Mouse (Mus musculus) v-Abl transformed pro-B cells (cell line): ENCODE measurements around the gene Slc25a39.

ENCODE experiments used
- in situ Hi-C, 2 experiments: fragments of 400-800 bp; cut with MboI; formaldehyde crosslinking; loops; one replicate each; pipeline ENCODE4 v1.15.1; 2025; ENCODE audit not compliant: unreplicated experiment in 2 of 2

Slc25a39 gene

DNA sequence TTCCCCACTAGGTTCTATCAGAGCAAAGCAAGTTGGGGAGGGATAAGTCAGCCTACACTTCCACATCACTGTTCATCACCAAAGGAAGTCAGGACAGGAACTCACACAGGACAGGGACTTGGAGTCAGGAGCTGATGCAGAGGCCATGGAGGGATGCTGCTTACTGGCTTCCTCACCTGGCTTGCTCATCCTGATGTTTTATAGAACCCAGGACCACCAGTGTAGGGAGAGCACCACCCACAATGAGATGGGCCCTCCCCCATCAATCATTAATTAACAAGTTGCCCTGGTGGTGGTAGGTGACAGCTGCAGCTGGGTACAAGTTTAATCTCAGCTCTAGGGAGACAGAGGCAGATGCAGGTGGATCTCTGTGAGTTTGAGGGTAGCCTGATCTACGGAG lies 9.4 kb upstream of the Slc25a39 start:
- in situ Hi-C loops = no loop called here

DNA sequence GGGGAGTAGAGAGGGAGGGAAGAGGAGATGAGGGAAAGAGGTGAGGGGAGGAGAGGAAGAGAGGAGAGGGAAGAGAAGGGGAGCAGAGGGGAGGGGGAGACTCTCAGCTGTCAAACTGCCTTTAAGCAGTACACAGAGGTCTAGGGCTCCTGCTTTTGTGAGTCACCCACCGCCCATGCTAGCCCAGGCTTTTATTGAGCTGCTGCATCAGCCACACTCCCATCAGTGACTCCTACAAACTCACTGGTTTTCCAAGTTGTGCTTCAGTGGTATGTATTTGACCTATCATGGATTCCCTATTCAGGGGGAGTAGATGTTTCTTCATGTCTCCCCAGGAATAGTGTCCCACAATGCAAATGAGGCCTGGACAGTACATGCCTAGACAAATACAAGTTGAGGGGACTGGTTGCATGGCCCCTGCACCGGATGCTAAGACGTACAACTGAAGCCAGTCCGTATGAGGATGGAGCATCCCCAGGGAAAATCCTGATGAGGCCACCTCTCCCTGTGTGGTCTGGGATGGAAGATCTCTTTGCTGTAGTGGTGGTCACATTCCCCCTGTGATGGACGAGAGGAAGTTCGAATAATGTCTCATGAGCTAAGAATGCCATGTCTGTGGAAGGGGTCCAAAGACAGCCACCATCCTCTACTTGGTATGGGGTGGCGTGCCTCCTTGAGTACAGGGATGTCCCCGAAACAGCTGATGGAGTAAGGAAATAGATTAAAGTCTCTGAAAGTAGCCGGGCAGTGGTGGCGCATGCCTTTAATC lies 7.5 kb upstream of the Slc25a39 start:
- in situ Hi-C loops = no loop called here

DNA sequence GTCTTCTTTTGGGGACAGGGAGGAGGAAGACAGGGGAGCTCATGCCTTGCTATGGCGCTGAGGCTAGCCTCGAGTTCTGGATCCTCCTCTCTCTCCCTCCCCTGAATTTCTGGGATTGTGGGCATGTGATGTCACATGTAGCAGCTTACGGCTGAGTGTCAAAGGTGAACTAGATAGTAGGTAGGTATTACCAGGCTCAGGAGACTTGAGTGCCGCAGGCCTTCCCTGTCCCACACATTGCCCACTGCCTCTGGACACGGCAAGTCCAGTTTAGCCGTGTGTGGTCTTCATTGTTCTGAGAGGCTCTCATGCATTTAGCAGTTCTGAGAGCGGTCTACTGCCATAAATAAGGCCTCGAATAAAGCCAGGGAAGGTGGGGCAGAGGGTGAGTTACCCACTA lies 5.3 kb upstream of the Slc25a39 start:
- in situ Hi-C loops = loop anchor here (5.0 kb wide), 2 partner anchors 106 to 111 kb away; no protein-coding TSS in a partner anchor

DNA sequence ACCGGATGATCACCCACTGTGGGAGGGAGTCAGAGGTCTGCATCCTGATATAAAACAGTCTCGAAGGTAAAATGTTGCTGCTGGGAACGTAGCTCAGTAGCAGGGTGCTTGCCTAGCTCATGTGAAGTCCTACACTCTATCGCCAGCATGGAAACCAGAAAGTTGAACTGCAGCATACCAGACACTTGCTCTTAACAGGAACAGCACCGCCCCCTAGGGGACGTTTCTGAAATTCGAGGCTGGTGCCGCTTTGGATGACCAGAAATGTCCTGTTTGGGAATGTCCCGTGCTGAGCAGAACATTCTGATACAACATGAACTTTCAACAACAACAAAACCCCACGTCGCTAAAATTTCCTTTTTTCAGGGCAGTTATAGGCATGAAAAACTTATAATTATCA lies 4.0 kb upstream of the Slc25a39 start:
- in situ Hi-C loops = loop anchor here (5.0 kb wide), 2 partner anchors 104 to 109 kb away; no protein-coding TSS in a partner anchor

DNA sequence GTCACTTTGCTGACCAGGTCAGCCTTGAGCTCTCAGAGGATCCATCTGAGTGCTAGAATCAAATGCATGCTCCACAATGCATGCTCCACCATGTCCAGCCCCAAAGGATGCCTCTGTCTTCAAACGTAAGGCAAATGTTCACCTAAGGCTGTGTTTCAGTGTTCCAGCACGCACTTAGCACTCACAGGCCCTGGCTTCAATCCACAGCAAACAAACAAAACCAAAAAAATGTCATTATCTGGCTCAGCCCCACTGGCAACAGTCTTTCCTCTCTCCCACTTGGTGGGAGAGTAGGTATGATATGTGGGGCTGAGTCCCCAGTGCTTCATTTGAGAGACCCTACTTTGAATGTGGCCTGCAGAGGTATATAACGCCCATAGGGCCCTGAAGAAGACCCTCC lies 3.3 kb upstream of the Slc25a39 start:
- in situ Hi-C loops = loop anchor here (5.0 kb wide), 2 partner anchors 104 to 109 kb away; no protein-coding TSS in a partner anchor

DNA sequence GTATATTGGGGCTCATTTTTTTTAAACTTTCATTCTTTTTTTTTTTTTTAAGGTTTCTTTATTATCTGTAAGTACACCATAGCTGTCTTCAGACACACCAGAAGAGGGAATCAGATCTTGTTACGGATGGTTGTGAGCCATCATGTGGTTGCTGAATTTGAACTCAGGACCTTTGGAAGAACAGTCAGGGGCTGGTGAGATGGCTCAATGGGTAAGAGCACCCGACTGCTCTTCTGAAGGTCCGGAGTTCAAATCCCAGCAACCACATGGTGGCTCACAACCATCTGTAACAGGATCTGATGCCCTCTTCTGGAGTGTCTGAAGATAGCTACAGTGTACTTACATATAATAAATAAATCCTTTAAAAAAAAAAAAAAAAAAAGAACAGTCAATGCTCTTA lies 2.6 kb upstream of the Slc25a39 start:
- in situ Hi-C loops = loop anchor here (5.0 kb wide), 2 partner anchors 103 to 108 kb away; no protein-coding TSS in a partner anchor

DNA sequence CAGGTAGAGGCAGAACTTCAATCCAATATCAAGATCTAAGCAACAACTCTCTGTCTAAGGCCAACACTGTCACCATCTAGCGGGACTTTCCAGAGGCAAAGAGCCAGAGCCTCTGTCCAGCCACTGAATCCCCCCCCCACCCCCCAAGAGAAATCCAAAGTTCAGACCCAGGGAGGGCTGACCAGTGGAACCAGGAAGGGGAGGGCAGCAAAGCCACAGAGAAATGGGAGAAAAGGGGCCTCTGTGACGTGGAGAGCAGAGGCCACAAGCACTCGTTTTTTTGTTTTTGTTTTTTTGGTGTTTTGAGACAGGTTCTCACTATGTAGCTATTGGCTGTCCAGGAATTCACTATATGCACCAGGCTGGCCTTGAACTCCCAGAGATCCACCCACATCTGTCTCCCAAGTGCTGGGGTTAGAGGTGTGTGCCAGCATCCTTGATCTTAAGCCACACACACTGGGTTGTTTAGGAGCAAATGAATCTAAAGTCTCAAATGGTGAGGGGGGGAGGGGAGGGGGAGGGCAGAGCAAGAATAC lies 2.1 kb upstream of the Slc25a39 start:
- in situ Hi-C loops = loop anchor here (5.0 kb wide), 2 partner anchors 103 to 108 kb away; no protein-coding TSS in a partner anchor

DNA sequence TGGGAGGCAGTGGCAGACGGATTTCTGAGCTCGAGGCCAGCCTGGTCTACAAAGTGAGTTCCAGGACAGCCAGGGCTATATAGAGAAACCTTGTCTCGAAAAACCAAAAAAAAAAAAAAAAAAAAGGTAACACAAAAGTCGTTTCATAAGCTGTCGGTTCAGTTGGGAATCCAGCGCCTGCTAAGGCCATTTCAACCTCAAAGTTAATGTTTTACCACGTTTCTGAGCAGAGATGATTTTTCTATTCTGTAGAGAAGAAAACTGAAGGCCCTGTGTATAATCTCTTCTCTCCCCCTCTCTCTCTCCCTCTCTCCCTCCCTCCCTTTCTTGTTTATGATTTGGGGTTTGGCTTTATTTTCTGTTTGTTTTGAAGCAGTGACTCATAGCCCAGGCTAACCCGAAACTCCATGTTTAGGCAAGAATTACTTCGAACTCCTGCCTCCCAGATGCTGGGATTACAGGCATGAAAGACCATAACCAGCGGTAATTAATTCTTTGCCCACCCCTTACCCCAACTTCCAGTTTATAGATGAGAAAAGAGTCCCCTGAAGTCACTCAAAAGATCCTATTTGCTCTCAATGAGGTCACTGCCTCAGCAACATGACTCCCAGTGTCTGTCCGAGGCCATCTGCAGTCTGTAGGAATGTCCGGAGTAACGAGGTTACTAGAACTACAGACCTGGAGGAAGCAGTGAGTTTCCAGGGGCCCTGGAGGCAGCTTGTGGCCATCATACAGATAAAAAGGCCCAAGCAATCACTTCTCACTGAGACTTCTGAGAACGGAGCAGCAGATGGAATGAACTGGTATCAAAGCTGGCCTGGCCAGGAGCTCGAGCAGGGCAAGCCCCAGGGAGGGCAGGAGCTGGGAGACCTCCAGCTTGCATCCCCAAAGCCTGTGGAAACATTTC lies 1.4 kb upstream of the Slc25a39 start:
- in situ Hi-C loops = no loop called here

DNA sequence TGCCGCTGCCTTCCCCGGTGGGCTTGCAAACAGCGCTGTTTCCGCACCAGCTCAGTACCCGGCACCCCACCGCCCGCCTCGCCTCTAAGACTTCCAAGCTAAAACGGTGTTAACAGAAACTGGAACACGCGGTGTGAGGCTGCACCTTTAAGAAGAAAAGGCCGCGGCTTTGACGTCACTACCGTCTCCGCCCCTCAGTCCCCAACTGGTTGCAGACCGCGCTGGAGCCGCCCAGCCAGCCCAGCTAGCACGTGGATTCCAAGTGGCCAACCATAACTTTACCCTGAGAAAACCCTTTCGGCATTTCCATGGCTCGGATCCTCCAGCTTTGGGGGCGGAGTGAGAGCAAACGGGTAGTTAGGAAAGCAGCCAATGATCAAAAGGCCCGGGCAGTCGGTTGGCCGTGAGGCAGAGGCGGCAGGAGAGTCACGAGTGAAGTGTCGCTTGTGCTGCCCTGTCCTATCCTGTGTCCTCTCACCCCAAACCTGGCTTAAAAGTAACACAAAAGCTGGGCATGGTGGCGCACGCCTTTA lies 664 bp upstream of the Slc25a39 start:
- in situ Hi-C loops = no loop called here

DNA sequence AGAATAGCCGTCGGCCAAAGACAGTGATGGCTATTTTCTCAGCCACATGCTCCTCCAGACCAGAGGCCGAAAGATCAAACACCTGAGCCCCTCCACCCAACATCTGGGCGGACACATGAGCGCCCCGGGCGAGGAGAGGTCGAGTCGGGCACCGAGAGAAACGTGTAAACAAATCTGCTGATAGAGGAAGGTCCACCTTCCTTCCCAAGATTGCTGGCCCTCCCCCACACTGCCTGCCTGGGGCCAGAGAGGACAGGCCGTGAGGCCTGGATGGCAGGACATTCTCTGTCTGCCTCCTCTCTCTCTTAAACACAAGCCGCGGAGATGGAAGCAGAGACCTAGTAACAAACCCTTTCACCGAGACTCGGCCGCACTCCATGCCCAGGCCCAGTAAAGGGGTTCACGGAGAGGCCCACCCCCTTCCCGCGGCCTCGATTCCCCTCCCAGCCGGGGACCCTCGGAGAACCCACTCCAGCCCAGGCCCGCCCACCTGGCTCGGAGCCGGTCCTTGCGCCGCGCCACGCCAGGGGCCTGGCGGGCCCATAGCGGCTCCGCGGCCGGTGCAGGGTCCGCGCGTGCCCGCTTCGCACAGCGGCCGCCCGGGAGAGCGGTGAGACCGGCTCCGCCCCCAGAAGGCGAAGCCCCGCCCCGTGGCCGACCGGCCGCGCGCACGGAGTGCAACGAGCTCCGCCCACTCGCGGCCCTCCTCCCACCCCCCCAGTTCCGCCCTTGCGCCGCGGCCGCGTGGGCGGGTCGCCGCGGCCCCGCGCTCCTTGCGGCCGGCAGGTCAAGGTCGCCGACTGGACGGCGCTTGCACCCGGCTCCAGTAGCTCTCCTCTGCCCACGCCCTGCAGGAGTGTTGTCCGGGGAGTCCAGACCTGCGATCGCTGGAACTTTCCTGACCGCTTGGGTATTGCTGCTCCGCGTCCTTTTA lies 579 bp downstream of the Slc25a39 start:
- in situ Hi-C loops = no loop called here

DNA sequence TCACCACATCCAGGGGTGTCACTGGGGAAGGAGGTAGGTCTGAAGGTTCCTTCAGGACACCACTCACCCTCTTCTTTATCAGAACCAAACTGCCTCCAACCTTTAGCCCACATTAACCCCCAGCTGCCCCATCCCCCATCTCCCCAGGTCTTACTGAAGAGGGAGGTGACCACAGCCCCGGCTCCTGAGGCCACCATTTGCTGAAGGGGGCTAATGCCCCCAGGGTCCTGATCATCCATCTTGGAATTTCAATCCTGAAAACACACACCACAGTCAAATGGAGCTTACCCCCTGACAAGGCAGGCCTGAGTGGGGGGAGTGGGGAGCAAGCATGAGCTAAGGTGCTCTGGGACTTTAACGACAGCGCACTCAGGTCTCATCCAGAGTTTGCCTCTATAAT lies 1.3 kb downstream of the Slc25a39 start:
- in situ Hi-C loops = no loop called here

DNA sequence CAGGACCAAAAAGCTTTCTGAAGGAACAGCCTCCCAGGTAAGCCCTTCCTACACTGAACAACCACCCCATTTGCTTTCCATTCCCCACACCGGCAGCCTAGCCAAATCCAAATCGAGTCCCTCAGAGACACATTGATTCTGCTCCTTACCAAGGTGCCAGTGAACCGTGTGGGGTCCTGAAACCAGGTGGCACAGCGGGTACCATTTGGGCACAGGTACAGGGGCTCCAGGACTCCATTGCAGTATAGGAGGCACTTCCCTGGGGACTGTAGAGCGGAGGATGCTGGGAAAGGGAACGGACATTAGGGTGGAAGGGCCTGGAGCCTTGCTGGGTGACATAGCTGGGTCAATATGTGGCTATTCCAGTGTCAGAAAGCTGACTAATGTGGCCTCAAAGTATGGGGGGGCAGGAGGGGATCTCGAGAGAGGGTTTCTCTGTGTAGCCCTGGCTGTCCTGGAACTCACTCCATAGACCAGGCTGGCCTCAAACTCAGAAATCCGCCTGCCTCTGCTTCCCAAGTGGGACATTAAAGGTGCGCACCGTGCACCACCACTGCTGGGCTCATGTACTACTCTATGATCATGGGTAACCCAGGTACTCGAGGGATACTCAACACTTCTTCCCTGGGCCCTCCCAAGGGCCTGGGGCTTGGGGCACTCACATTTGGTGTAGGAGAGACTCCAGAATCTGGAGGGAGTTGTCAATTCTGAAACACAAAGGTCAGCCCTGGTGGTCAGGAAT lies 2.0 kb downstream of the Slc25a39 start:
- in situ Hi-C loops = no loop called here

DNA sequence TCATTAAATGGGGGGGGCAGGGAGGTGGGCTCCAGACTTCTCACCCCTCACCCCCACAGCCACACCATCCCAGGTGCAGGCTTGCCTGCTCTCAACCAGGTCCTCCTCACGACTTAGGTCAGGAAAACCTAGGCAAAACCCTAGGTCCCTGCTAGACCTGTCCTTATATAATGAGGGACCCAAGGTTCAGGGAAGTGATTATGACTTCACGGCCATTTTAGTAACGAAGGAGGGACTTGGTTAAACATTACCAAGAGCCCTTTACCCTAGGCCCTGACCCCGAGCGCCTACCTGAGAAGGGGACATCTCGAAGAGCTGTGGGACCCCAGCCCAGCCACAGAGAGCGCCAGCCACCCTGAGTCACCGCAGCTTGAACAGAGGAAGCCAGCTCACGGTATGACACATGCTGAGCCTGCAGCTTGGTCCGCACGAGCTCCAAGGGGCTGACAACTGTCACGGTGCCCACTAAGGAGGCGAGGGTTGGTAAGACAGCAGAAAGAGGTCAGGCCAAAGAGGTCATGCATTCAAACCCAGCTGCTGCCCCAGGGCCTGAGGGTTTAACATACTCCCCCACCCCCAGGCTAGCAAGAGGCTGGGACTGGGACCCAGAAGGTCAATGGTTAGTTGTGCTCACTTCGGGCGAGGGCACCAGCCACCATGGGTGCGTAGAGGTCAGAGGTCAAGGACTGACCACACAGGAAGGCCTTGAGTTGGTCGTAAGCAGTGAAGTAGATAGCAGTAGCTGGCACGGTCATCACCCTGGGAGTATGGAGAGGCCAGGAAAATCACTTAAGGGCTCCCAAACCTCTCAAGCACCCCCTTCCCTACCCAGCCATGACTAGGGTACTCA lies 3.4 kb downstream of the Slc25a39 start:
- in situ Hi-C loops = no loop called here

DNA sequence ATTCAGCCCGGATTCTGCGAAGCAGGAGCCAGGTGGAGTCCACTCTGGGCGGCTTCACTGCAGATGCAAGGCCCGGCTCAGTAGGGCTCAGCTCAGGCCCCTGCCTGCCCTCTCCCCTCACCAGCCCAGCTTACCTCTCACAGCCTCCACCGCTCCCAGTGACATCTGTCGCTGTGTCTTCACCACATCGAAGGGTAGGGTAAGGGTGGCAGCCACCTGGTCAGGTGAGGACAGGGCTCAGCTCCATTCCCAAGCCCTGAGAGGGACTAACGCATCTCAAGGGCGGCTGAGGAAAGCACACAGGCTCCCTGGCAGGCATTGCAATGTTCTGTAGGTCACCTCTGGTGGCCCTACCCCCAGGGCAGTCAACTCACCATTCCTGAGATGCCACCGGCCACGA lies 4.1 kb downstream of the Slc25a39 start:
- in situ Hi-C loops = no loop called here

DNA sequence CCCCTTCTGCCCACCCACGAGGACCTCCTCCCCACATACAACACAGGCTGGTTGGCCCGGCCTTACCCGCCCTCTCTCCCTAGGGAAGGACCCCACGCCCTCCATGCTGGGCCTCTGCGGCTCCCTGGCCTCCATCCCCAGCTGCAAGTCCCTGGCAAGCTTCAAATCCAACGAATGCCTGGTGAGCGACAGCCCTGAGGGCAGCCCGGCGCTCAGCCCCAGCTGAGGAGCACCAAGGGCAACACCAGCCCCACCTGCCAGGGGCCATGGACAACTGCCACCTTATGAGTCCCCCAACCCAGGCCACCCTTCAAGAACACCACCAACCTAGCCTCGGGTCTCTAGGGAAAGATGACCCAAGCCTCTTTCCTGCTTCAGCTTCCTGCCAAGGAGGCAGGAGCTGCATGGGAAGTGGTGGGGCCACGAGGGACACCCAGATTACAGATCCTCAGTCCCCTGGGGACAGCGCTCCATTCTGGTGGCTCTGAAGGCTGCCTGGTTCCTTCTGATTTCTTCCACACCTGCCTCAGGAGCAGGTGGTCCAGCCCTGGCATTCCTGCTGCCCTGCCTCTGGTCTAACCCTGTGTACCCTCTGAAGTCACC lies 5.7 kb downstream of the Slc25a39 start:
- in situ Hi-C loops = no loop called here

DNA sequence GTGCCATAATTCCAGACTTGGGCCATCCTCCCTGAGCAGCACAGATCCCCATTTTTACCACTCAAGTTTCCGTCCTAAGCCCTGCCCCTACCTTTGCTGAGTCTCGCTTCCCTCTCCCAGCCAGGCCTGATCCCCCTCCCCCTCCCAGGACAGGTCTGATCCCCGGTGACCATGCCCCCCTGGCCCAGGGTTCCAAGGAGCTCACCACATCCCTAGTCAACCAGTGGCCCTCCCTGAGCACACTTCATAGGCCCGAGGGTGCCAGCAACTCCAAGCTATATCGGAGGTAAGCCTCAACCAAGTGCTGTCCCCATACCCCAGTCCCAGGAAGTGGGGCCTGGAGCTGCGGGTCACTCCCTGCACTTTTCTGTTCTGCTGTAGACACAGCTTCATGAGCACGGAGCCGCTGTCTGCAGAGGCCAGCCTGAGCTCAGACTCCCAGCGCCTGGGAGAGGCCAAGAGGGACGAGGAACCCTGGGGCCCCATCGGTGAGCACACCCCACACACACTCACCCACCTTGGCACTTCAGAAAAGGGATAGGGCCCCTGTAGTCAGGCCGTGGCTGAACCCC lies 7.1 kb downstream of the Slc25a39 start:
- in situ Hi-C loops = no loop called here

DNA sequence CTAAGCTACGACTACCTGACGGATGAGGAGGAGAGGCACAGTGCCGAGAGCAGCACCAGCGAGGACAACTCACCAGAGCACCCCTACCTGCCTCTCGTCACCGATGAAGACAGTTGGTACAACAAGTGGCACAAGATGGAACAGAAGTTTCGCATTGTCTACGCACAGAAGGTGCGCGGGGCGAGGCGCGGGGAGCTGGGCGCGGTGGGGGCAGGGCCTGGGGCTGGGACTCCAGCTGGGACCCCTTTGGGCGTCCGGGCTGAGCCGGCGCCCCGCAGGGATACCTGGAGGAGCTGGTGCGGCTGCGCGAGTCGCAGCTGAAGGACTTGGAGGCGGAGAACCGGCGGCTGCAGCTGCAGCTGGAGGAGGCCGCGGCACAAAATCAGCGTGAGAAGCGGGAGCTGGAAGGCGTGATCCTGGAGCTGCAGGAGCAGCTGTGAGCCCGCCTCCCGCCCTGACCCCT lies 8.1 kb downstream of the Slc25a39 start:
- in situ Hi-C loops = no loop called here
